Mouse (Mus musculus) liver, postnatal 0 days (tissue): Measurements from ENCODE around the gene Mre11a. TPM values are rescaled to one million over a fixed set of nuclear protein-coding genes. Genes with fewer than 3 reads are reported as not detected.
A peak's percentile ranks its signal among the peaks of the same experiment; 100 is the strongest.

Experiments used
- ATAC-seq: fragments of 200-750 bp; cut with Nextera tagmentation; 2 replicates; pipeline ENCODE4 v1.8.0; 2017; ENCODE audit warnings: mild to moderate bottlenecking, moderate library complexity
- DNase-seq: peaks from one replicate; pipeline ENCODE4 v3.0.0-alpha.2; 2016
- H3K27ac ChIP-seq: fragments of 300-500 bp; sonication (generic); 2 replicates; pipeline ENCODE4 v1.5.1; 2014; ENCODE audit warnings: antibody characterized with exemption, moderate library complexity, mild to moderate bottlenecking, low read depth
- H3K27me3 ChIP-seq: fragments of 300-500 bp; sonication (generic); 2 replicates; pipeline ENCODE4 v1.6.1; 2014; ENCODE audit warnings: low read length, control low read depth, mixed read lengths; ENCODE audit not compliant: insufficient read depth
- H3K36me3 ChIP-seq: fragments of 300-500 bp; sonication (generic); replicated peaks from 2 replicates; pipeline ENCODE4 v1.6.1; 2014; ENCODE audit warnings: mild to moderate bottlenecking, control low read depth, low read length, moderate library complexity, mixed read lengths; ENCODE audit not compliant: insufficient read depth
- H3K4me1 ChIP-seq: fragments of 300-500 bp; sonication (generic); 2 replicates; pipeline ENCODE4 v1.6.1; 2014; ENCODE audit warnings: antibody characterized with exemption, mild to moderate bottlenecking, control low read depth; ENCODE audit not compliant: insufficient read depth
- H3K4me2 ChIP-seq: fragments of 300-500 bp; sonication (generic); 2 replicates; pipeline ENCODE4 v1.6.1; 2014; ENCODE audit warnings: low read depth, mild to moderate bottlenecking, low read length, moderate library complexity, mixed read lengths
- H3K4me3 ChIP-seq: fragments of 300-500 bp; sonication (generic); 2 replicates; pipeline ENCODE4 v1.5.1; 2014; ENCODE audit warnings: low read depth, low read length
- H3K9ac ChIP-seq: fragments of 300-500 bp; sonication (generic); replicated peaks from 2 replicates; pipeline ENCODE4 v1.6.1; 2014; ENCODE audit warnings: mild to moderate bottlenecking, moderate library complexity
- H3K9me3 ChIP-seq: fragments of 300-500 bp; sonication (generic); 2 replicates; pipeline ENCODE4 v1.6.1; 2016; ENCODE audit warnings: mild to moderate bottlenecking, control low read depth, low read length, mixed read lengths
- CTCF ChIP-seq: sonication (generic); IDR thresholded peaks from 2 replicates; pipeline ENCODE4 v1.5.1; 2016; ENCODE audit warnings: antibody characterized with exemption, low read depth
- EP300 ChIP-seq: IDR thresholded peaks from 2 replicates; pipeline ENCODE4 v1.6.1; 2016; ENCODE audit warnings: antibody characterized with exemption, low read depth, mild to moderate bottlenecking
- WGBS: fragments of 180-500 bp; shearing (Covaris S2); extraction: QIAGEN DNeasy Blood & Tissue Kit; methylation state at CpG from one replicate; pipeline ENCODE4 v1.1.7; 2014; ENCODE audit not compliant: insufficient replicate concordance; 5-methylcytosine and 5-hydroxymethylcytosine counted together
- polyA plus RNA-seq: library from polyadenylated mRNA; unstranded; fragments of >200 nt; fragmentation: Nextera tagmentation; extraction: Ambion mirVana; gene quantifications from 2 replicates; pipeline ENCODE4 v1.2.1, GENCODE M21; 2015

Gene Mre11a
- polyA plus RNA-seq, 1 experiment from 2014 or later = 6.8 TPM

GRCm38 (mm10) chr9:14805714-14806113 lies 21.3 kb downstream of the Mre11a start:
- no peak for ATAC-seq
- Histone ChIP-seq H3K27ac (no peak overlapping the region), H3K36me3 (peaks cover 59% of the 10 kb centered on the region), H3K4me1 (no peaks in the 10 kb centered on the region), H3K4me3 (no peak overlapping the region), H3K4me2 (no peak overlapping the region), H3K27me3 (no peaks in the 10 kb centered on the region), H3K9ac (no peak overlapping the region), H3K9me3 (no peaks in the 10 kb centered on the region)
- no peak for TF ChIP-seq EP300
- no peak for TF ChIP-seq CTCF
- WGBS = 70% methylated on average over 2 of the region's 2 CpGs
- DNase-seq = no peak

- ATAC-seq = no peak
- TF ChIP-seq EP300 = no peak
- no peak for TF ChIP-seq CTCF
- no peak overlapping the region for H3K4me3 ChIP-seq
- no peaks in the 10 kb centered on the region for H3K4me1 ChIP-seq
- peaks cover 59% of the 10 kb centered on the region for H3K36me3 ChIP-seq
- no peak for DNase-seq
- no peak overlapping the region for H3K9ac ChIP-seq
- no peaks in the 10 kb centered on the region for H3K27me3 ChIP-seq
- no peak overlapping the region for H3K27ac ChIP-seq
- no peak overlapping the region for H3K4me2 ChIP-seq
- WGBS = 93% methylated on average over 1 of the region's 1 CpGs
- no peaks in the 10 kb centered on the region for H3K9me3 ChIP-seq
Observed at GRCm38 (mm10) chr9:14806786-14807185, 22.3 kb downstream of the Mre11a start.

- Histone ChIP-seq H3K4me2 (no peak overlapping the region), H3K9me3 (no peaks in the 10 kb centered on the region), H3K27me3 (no peaks in the 10 kb centered on the region), H3K27ac (no peak overlapping the region), H3K4me1 (no peaks in the 10 kb centered on the region), H3K36me3 (peaks cover 49% of the 10 kb centered on the region), H3K9ac (no peak overlapping the region), H3K4me3 (no peak overlapping the region)
- no peak for DNase-seq
- no peak for ATAC-seq
- 86% methylated on average over 5 of the region's 5 CpGs for WGBS
- TF ChIP-seq EP300 (no peak), CTCF (no peak)
Observed at GRCm38 (mm10) chr9:14810111-14810510, 25.7 kb downstream of the Mre11a start.

- Histone ChIP-seq H3K27me3 (no peaks in the 10 kb centered on the region), H3K4me1 (no peaks in the 10 kb centered on the region), H3K9me3 (no peaks in the 10 kb centered on the region), H3K4me2 (no peak overlapping the region), H3K4me3 (no peak overlapping the region), H3K27ac (no peak overlapping the region), H3K9ac (no peak overlapping the region), H3K36me3 (peaks cover 53% of the 10 kb centered on the region)
- DNase-seq = no peak
- ATAC-seq = no peak
- TF ChIP-seq CTCF = no peak
- no peak for TF ChIP-seq EP300
Observed at GRCm38 (mm10) chr9:14821396-14821795, 36.9 kb downstream of the Mre11a start.

GRCm38 (mm10) chr9:14824840-14825239 lies 40.4 kb downstream of the Mre11a start:
- no peak for DNase-seq
- no peaks in the 10 kb centered on the region for H3K4me1 ChIP-seq
- no peak overlapping the region for H3K9ac ChIP-seq
- peaks cover 42% of the 10 kb centered on the region for H3K36me3 ChIP-seq
- TF ChIP-seq CTCF (0 out of 2 replicates have a peak, but pooled peaks have one; percentile 8), EP300 (no peak)
- no peaks in the 10 kb centered on the region for H3K27me3 ChIP-seq
- H3K4me3 ChIP-seq = no peak overlapping the region
- H3K27ac ChIP-seq = no peak overlapping the region
- no peak for ATAC-seq
- no peak overlapping the region for H3K4me2 ChIP-seq
- 89% methylated on average over 5 of the region's 5 CpGs for WGBS
- H3K9me3 ChIP-seq = no peaks in the 10 kb centered on the region

GRCm38 (mm10) chr9:14827875-14828274 lies 43.4 kb downstream of the Mre11a start:
- H3K27ac ChIP-seq = no peak overlapping the region
- TF ChIP-seq EP300 (no peak), CTCF (no peak)
- WGBS = 75% methylated on average over 2 of the region's 2 CpGs
- H3K9ac ChIP-seq = no peak overlapping the region
- no peak overlapping the region for H3K4me3 ChIP-seq
- ATAC-seq = no peak
- H3K4me2 ChIP-seq = no peak overlapping the region
- H3K36me3 ChIP-seq = peaks cover 45% of the 10 kb centered on the region
- H3K27me3 ChIP-seq = no peaks in the 10 kb centered on the region
- no peaks in the 10 kb centered on the region for H3K4me1 ChIP-seq
- DNase-seq = no peak
- no peaks in the 10 kb centered on the region for H3K9me3 ChIP-seq

GRCm38 (mm10) chr9:14832046-14832445 lies 47.6 kb downstream of the Mre11a start:
- ATAC-seq = no peak
- WGBS = 74% methylated on average over 5 of the region's 5 CpGs

More at GRCm38 (mm10) chr9:14832046-14832445, 47.6 kb downstream of the Mre11a start:
- no peak overlapping the region for H3K9ac ChIP-seq
- TF ChIP-seq EP300 = no peak
- peak; percentile 45 for TF ChIP-seq CTCF
- no peak overlapping the region for H3K4me2 ChIP-seq
- no peak for DNase-seq
- no peaks in the 10 kb centered on the region for H3K9me3 ChIP-seq
- H3K4me3 ChIP-seq = no peak overlapping the region
- no peaks in the 10 kb centered on the region for H3K27me3 ChIP-seq
- H3K4me1 ChIP-seq = peaks cover 3% of the 10 kb centered on the region
- H3K36me3 ChIP-seq = peaks cover 49% of the 10 kb centered on the region
- no peak overlapping the region for H3K27ac ChIP-seq
